Mouse (Mus musculus): Measurements from ENCODE around the gene Bmpr1a. TPM values are rescaled to one million over a fixed set of nuclear protein-coding genes. Genes with fewer than 3 reads are reported as not detected.

Bmpr1a gene
- polyA plus RNA-seq, 1 experiment, result 75.4 TPM

DNA sequence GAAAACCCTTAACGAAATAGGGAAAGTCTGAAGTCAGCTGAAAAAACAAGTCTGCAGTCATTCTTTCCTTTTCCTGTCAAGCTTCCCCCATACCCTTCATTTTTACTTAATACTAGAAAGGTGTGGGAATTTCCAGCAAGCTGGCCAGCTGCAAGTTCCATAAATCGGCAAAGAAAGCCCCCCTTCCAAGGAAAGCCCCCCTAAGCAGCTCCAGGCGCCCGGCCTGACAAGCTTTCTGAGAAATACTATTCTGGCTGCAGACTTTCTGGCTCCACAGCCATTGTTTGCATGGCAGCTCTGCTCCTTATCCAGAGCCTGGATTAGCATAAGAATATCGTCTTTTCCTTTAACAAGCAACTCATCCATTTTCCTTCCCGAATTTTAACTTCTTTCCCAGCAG lies 49.5 kb downstream of the Bmpr1a start:
- H3K9ac ChIP-seq (ENCODE audit: low read depth, poor library complexity, severe bottlenecking), result 0 out of 2 replicates have a peak overlapping the region, but pooled peaks have one; percentile 58
- TF ChIP-seq EP300 (IDR thresholded peaks at IDR 0.05; ENCODE audit: insufficient read depth, low read depth, low read length) (no peak), POLR2A (IDR thresholded peaks at IDR 0.05; ENCODE audit: insufficient read depth, low read length) (no peak), CTCF (IDR thresholded peaks at IDR 0.05; ENCODE audit: low read depth, low read length) (no peak)
- H3K4me3 ChIP-seq (ENCODE audit: low read depth, low read length), result no peak overlapping the region

DNA sequence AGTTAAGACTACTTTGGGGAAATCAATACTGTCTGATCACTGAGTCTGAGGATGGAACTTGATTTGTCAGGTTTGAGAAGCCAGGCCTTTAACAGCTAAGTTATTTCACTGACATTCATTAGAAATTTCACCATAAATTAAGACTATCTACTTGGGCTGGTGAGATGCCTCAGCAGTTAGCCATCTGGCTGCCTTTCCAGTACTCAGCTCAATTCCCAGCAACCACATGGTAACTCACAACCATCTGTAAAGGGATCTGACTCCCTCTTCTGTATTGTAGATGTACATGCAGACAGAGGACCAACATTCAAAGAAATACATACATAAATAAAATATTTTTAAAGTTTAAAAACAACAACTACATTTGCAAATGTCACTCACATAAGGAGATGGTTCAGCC lies 51.3 kb downstream of the Bmpr1a start:
- Histone ChIP-seq H3K4me3 (ENCODE audit: low read depth, low read length) (no peak overlapping the region), H3K9ac (ENCODE audit: low read depth, poor library complexity, severe bottlenecking) (no peak overlapping the region), H3K27me3 (ENCODE audit: control insufficient read depth, insufficient read depth, low read length, poor library complexity, severe bottlenecking) (no peaks in the 10 kb centered on the region), H3K4me1 (ENCODE audit: control insufficient read depth, insufficient read depth, low read length) (peaks cover 7% of the 10 kb centered on the region), H3K36me3 (ENCODE audit: control insufficient read depth, insufficient read depth, low read length, poor library complexity, severe bottlenecking) (peaks cover 7% of the 10 kb centered on the region), H3K9me3 (replicated peaks; ENCODE audit: control insufficient read depth, insufficient read depth, low read length, poor library complexity, severe bottlenecking) (no peaks in the 10 kb centered on the region), H3K27ac (ENCODE audit: insufficient read depth, low read length) (no peak overlapping the region)
- TF ChIP-seq POLR2A (IDR thresholded peaks at IDR 0.05; ENCODE audit: insufficient read depth, low read length) (no peak), CTCF (IDR thresholded peaks at IDR 0.05; ENCODE audit: low read depth, low read length) (no peak), EP300 (IDR thresholded peaks at IDR 0.05; ENCODE audit: insufficient read depth, low read depth, low read length) (no peak)

More for the DNA sequence above, 49.5 kb downstream of the Bmpr1a start:
- Histone ChIP-seq H3K36me3 (ENCODE audit: control insufficient read depth, insufficient read depth, low read length, poor library complexity, severe bottlenecking) (peaks cover 3% of the 10 kb centered on the region; the same call in 1 of the 2 replicates), H3K4me1 (ENCODE audit: control insufficient read depth, insufficient read depth, low read length) (peaks cover 7% of the 10 kb centered on the region), H3K27me3 (ENCODE audit: control insufficient read depth, insufficient read depth, low read length, poor library complexity, severe bottlenecking) (no peaks in the 10 kb centered on the region), H3K27ac (ENCODE audit: insufficient read depth, low read length) (peak overlapping the region; percentile 81), H3K9me3 (replicated peaks; ENCODE audit: control insufficient read depth, insufficient read depth, low read length, poor library complexity, severe bottlenecking) (no peaks in the 10 kb centered on the region)

DNA sequence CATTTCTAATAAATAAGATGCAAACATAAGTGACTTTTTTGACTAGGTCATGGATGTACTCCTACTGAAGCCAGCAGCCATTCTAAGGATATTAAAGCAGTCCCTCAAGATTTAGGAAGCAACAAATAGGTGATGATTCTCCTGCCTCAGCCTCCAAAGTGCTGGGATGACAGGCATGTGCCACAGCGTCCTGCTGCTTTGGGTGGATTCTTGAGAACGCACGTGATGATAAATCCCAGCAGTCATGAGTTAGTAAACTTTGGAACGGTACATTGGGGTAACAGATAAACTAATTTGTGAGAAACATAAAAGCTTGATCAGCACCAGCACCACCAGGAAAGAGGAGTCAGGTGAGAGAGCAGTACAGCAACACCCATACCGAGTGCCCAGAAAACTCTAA lies 52.7 kb downstream of the Bmpr1a start:
- Histone ChIP-seq H3K27me3 (ENCODE audit: control insufficient read depth, insufficient read depth, low read length, poor library complexity, severe bottlenecking) (no peaks in the 10 kb centered on the region), H3K9me3 (replicated peaks; ENCODE audit: control insufficient read depth, insufficient read depth, low read length, poor library complexity, severe bottlenecking) (no peaks in the 10 kb centered on the region), H3K27ac (ENCODE audit: insufficient read depth, low read length) (no peak overlapping the region), H3K4me3 (ENCODE audit: low read depth, low read length) (no peak overlapping the region), H3K4me1 (ENCODE audit: control insufficient read depth, insufficient read depth, low read length) (peaks cover 7% of the 10 kb centered on the region), H3K9ac (ENCODE audit: low read depth, poor library complexity, severe bottlenecking) (no peak overlapping the region), H3K36me3 (ENCODE audit: control insufficient read depth, insufficient read depth, low read length, poor library complexity, severe bottlenecking) (peaks cover 12% of the 10 kb centered on the region)
- no peak for TF ChIP-seq POLR2A (IDR thresholded peaks at IDR 0.05; ENCODE audit: insufficient read depth, low read length)
- TF ChIP-seq CTCF (IDR thresholded peaks at IDR 0.05; ENCODE audit: low read depth, low read length), result no peak
- TF ChIP-seq EP300 (IDR thresholded peaks at IDR 0.05; ENCODE audit: insufficient read depth, low read depth, low read length), result no peak

DNA sequence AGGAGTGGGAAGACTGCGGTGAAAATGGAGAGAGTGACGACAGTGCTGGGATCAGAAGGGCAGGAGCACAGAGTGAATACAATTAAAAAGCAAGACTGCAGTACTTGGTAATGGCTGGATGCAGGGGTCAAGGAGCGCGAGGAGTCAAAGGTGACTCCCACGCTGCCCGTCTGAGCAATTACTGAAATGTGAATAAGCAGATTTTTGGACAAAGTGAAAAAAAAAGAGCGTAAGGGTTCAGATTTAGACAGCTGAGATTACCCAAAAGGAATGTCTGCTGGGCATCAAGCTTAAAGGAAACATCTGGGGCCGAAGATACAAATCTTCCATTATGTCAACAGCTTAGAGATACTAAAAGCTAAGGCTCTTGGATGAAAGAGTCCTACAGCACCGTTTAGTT lies 53.3 kb downstream of the Bmpr1a start:
- Histone ChIP-seq H3K4me3 (ENCODE audit: low read depth, low read length) (no peak overlapping the region), H3K4me1 (ENCODE audit: control insufficient read depth, insufficient read depth, low read length) (peaks cover 7% of the 10 kb centered on the region), H3K27me3 (ENCODE audit: control insufficient read depth, insufficient read depth, low read length, poor library complexity, severe bottlenecking) (no peaks in the 10 kb centered on the region), H3K9me3 (replicated peaks; ENCODE audit: control insufficient read depth, insufficient read depth, low read length, poor library complexity, severe bottlenecking) (no peaks in the 10 kb centered on the region), H3K36me3 (ENCODE audit: control insufficient read depth, insufficient read depth, low read length, poor library complexity, severe bottlenecking) (peaks cover 12% of the 10 kb centered on the region), H3K27ac (ENCODE audit: insufficient read depth, low read length) (no peak overlapping the region), H3K9ac (ENCODE audit: low read depth, poor library complexity, severe bottlenecking) (no peak overlapping the region)
- TF ChIP-seq POLR2A (IDR thresholded peaks at IDR 0.05; ENCODE audit: insufficient read depth, low read length) (no peak), EP300 (IDR thresholded peaks at IDR 0.05; ENCODE audit: insufficient read depth, low read depth, low read length) (no peak), CTCF (IDR thresholded peaks at IDR 0.05; ENCODE audit: low read depth, low read length) (no peak)

DNA sequence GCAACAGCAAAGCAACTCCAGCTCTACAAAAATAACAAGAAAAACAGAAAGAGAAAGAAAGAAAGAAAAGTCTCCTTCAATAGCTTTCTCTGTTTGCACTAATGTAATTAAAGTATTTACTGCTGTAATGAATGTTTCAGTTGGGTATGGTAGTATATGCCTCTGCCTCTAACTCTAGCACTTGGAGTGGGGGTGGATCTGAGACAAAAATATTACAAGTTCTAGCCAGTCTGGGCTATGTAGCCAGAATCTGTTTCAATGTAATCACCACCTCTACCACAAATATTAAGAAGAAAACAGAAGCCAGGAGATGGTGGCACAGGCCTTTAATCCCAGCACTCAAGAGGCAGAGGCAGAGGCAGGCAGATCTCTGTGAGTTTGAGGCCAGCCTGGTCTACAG lies 54.7 kb downstream of the Bmpr1a start:
- TF ChIP-seq EP300 (IDR thresholded peaks at IDR 0.05; ENCODE audit: insufficient read depth, low read depth, low read length) (no peak), POLR2A (IDR thresholded peaks at IDR 0.05; ENCODE audit: insufficient read depth, low read length) (no peak), CTCF (IDR thresholded peaks at IDR 0.05; ENCODE audit: low read depth, low read length) (no peak)
- peaks cover 13% of the 10 kb centered on the region for H3K36me3 ChIP-seq (ENCODE audit: control insufficient read depth, insufficient read depth, low read length, poor library complexity, severe bottlenecking)
- H3K27ac ChIP-seq (ENCODE audit: insufficient read depth, low read length), result no peak overlapping the region

DNA sequence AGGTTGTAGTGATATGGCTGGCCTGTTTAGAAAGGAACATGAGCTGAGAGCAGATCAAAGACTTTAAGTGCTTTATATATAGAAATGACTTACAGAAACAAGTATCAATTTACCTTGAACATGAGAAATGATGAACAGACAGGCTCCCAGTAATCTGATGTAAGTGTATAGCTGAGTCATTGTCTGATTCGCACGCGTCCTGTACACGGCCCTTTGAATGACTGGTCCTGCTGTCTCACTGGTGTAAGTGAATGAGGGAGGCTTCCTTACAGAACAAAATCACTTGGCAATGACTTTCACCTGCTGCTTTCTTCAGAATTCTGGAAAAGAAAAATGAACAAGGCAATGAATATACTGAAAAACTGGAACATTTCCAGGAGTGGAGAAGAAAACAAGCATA lies 55.5 kb downstream of the Bmpr1a start:
- Histone ChIP-seq H3K27ac (ENCODE audit: insufficient read depth, low read length) (no peak overlapping the region), H3K4me1 (ENCODE audit: control insufficient read depth, insufficient read depth, low read length) (peaks cover 4% of the 10 kb centered on the region), H3K9me3 (replicated peaks; ENCODE audit: control insufficient read depth, insufficient read depth, low read length, poor library complexity, severe bottlenecking) (no peaks in the 10 kb centered on the region), H3K36me3 (ENCODE audit: control insufficient read depth, insufficient read depth, low read length, poor library complexity, severe bottlenecking) (peaks cover 14% of the 10 kb centered on the region), H3K27me3 (ENCODE audit: control insufficient read depth, insufficient read depth, low read length, poor library complexity, severe bottlenecking) (no peaks in the 10 kb centered on the region), H3K9ac (ENCODE audit: low read depth, poor library complexity, severe bottlenecking) (no peak overlapping the region), H3K4me3 (ENCODE audit: low read depth, low read length) (no peak overlapping the region)
- TF ChIP-seq EP300 (IDR thresholded peaks at IDR 0.05; ENCODE audit: insufficient read depth, low read depth, low read length), result no peak
- no peak for TF ChIP-seq CTCF (IDR thresholded peaks at IDR 0.05; ENCODE audit: low read depth, low read length)
- no peak for TF ChIP-seq POLR2A (IDR thresholded peaks at IDR 0.05; ENCODE audit: insufficient read depth, low read length)

More for the DNA sequence above, 54.7 kb downstream of the Bmpr1a start:
- Histone ChIP-seq H3K4me3 (ENCODE audit: low read depth, low read length) (no peak overlapping the region), H3K9me3 (replicated peaks; ENCODE audit: control insufficient read depth, insufficient read depth, low read length, poor library complexity, severe bottlenecking) (no peaks in the 10 kb centered on the region), H3K27me3 (ENCODE audit: control insufficient read depth, insufficient read depth, low read length, poor library complexity, severe bottlenecking) (no peaks in the 10 kb centered on the region), H3K9ac (ENCODE audit: low read depth, poor library complexity, severe bottlenecking) (no peak overlapping the region), H3K4me1 (ENCODE audit: control insufficient read depth, insufficient read depth, low read length) (peaks cover 4% of the 10 kb centered on the region)

Measured in ES-Bruce4 (cell line).